Mouse (Mus musculus) hindbrain, embryonic 15.5 days (tissue): ENCODE measurements around the gene Pole3. TPM values are rescaled to one million over a fixed set of nuclear protein-coding genes. Genes with fewer than 3 reads are reported as not detected.
A peak's percentile ranks its signal among the peaks of the same experiment; 100 is the strongest.

ENCODE experiments used
- ATAC-seq: fragments of 200-750 bp; cut with Nextera tagmentation; 2 replicates; pipeline ENCODE4 v1.8.0; 2017; ENCODE audit warnings: low read depth, moderate number of reproducible peaks, moderate TSS enrichment; ENCODE audit not compliant: low FRiP score
- H3K27ac ChIP-seq: fragments of 300-500 bp; sonication (generic); replicated peaks from 2 replicates; pipeline ENCODE4 v1.5.1; 2015; ENCODE audit warnings: mild to moderate bottlenecking, inconsistent platforms
- H3K27me3 ChIP-seq: fragments of 300-500 bp; sonication (generic); 2 replicates; pipeline ENCODE4 v1.6.1; 2015; ENCODE audit warnings: control low read depth, inconsistent platforms
- H3K36me3 ChIP-seq: fragments of 300-500 bp; sonication (generic); 2 replicates; pipeline ENCODE4 v1.6.1; 2015; ENCODE audit warnings: control low read depth, inconsistent platforms
- H3K4me1 ChIP-seq: fragments of 300-500 bp; sonication (generic); replicated peaks from 2 replicates; pipeline ENCODE4 v1.6.1; 2015; ENCODE audit warnings: control low read depth, inconsistent platforms
- H3K4me2 ChIP-seq: fragments of 300-500 bp; sonication (generic); 2 replicates; pipeline ENCODE4 v1.6.1; 2015; ENCODE audit warnings: moderate library complexity, mild to moderate bottlenecking, inconsistent platforms
- H3K4me3 ChIP-seq: fragments of 300-500 bp; sonication (generic); 2 replicates; pipeline ENCODE4 v1.5.1; 2015; ENCODE audit warnings: mild to moderate bottlenecking, inconsistent platforms
- H3K9ac ChIP-seq: fragments of 300-500 bp; sonication (generic); 2 replicates; pipeline ENCODE4 v1.6.1; 2015; ENCODE audit warnings: inconsistent platforms
- H3K9me3 ChIP-seq: fragments of 300-500 bp; sonication (generic); 2 replicates; pipeline ENCODE4 v1.6.1; 2016; ENCODE audit warnings: control low read depth, inconsistent platforms
- WGBS: fragments of 180-500 bp; shearing (Covaris S2); methylation state at CpG from one replicate; pipeline ENCODE4 v1.1.7; 2015; 5-methylcytosine and 5-hydroxymethylcytosine counted together
- polyA plus RNA-seq: library from polyadenylated mRNA; unstranded; fragments of >200 nt; fragmentation: Nextera tagmentation; extraction: Ambion mirVana; gene quantifications from 2 replicates; pipeline ENCODE4 v1.2.1, GENCODE M21; 2015

The Pole3 gene
- polyA plus RNA-seq, 1 experiment from 2014 or later = 65.3 TPM

DNA sequence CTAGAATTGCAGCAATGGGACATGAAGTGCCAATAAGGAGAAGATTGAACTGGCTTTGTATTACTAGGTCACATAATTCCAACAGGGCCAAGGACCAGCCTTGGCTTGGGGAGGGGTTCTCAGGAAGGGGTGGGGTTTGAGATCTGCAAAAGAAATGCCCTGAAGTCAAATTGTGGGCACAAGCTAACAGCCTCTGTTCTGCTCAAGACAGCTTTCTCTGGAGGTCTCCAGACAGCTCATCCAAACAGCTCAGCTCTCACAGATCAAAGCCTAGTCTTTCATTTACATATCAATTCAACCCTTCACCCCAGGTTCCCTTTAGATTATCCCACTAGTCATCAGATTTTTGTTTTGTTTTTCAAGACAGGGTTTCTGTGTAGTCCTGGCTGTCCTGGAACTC is 19.9 kb upstream of the Pole3 start:
- Histone ChIP-seq H3K4me1 (no peaks in the 10 kb centered on the region), H3K4me3 (no peak overlapping the region), H3K27ac (no peak overlapping the region), H3K27me3 (no peaks in the 10 kb centered on the region), H3K9ac (no peak overlapping the region), H3K9me3 (no peaks in the 10 kb centered on the region), H3K36me3 (no peaks in the 10 kb centered on the region), H3K4me2 (no peak overlapping the region)
- ATAC-seq = no peak

GRCm38 (mm10) chr4:62543782-62544181 is 18.9 kb upstream of the Pole3 start:
- Histone ChIP-seq H3K27me3 (no peaks in the 10 kb centered on the region), H3K27ac (no peak overlapping the region), H3K36me3 (no peaks in the 10 kb centered on the region), H3K9ac (no peak overlapping the region), H3K4me2 (no peak overlapping the region), H3K4me1 (no peaks in the 10 kb centered on the region), H3K9me3 (no peaks in the 10 kb centered on the region), H3K4me3 (no peak overlapping the region)
- no peak for ATAC-seq
- 87% methylated on average over 6 of the region's 6 CpGs for WGBS

- no peak overlapping the region for H3K4me2 ChIP-seq
- no peaks in the 10 kb centered on the region for H3K9me3 ChIP-seq
- H3K27me3 ChIP-seq = no peaks in the 10 kb centered on the region
- no peak overlapping the region for H3K27ac ChIP-seq
- H3K4me3 ChIP-seq = no peak overlapping the region
- no peaks in the 10 kb centered on the region for H3K36me3 ChIP-seq
- no peak for ATAC-seq
- H3K4me1 ChIP-seq = no peaks in the 10 kb centered on the region
- WGBS = 83% methylated on average over 3 of the region's 3 CpGs
- no peak overlapping the region for H3K9ac ChIP-seq
These were observed 16.9 kb upstream of the Pole3 start for GRCm38 (mm10) chr4:62541802-62542201.

DNA sequence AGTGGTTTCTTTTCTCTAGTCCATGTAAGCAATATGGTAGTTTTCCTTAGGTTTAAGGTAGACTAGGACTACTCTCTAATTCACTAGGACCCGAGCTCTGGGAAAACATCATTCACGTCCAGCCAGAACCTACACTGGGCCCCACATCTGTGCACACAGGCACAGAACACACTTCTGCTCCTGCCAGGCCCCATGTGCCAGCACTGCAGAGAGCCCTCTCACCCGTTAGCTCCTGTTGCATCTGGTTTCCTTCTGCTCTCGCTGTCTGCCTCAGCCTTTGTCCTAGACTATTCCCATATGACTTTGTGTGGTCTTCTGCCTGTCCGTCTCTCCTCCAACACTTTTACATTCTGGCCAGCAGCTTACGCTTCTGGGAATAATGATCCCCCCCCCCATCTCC is 8.9 kb upstream of the Pole3 start:
- Histone ChIP-seq H3K4me2 (no peak overlapping the region), H3K4me1 (no peaks in the 10 kb centered on the region), H3K4me3 (no peak overlapping the region), H3K9me3 (no peaks in the 10 kb centered on the region), H3K36me3 (no peaks in the 10 kb centered on the region), H3K9ac (no peak overlapping the region), H3K27me3 (no peaks in the 10 kb centered on the region), H3K27ac (no peak overlapping the region)
- 73% methylated on average over 6 of the region's 6 CpGs for WGBS
- no peak for ATAC-seq

DNA sequence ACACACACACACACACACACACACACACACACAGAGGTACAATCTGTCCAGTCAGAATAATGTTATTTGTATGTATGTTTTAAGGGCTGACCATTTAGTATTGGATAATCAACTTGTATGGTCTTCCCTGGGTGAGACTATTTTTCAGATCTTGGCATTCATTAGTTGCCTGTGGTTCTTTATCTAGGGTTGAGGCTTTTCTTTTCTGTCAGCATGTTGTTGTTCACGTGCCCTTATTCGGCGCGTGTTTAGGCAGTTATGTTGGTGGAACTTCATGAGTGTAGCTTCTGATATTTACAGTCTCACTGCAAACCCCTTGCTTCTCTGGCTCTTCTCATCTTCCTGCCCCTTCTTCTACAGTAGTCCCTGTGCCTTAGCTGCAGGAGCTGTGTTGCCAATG is 2.8 kb upstream of the Pole3 start:
- 94% methylated on average over 4 of the region's 4 CpGs for WGBS
- Histone ChIP-seq H3K9me3 (no peaks in the 10 kb centered on the region), H3K27me3 (no peaks in the 10 kb centered on the region), H3K4me3 (no peak overlapping the region), H3K27ac (no peak overlapping the region), H3K36me3 (no peaks in the 10 kb centered on the region), H3K9ac (no peak overlapping the region), H3K4me1 (peaks cover 10% of the 10 kb centered on the region), H3K4me2 (no peak overlapping the region)
- ATAC-seq = no peak

DNA sequence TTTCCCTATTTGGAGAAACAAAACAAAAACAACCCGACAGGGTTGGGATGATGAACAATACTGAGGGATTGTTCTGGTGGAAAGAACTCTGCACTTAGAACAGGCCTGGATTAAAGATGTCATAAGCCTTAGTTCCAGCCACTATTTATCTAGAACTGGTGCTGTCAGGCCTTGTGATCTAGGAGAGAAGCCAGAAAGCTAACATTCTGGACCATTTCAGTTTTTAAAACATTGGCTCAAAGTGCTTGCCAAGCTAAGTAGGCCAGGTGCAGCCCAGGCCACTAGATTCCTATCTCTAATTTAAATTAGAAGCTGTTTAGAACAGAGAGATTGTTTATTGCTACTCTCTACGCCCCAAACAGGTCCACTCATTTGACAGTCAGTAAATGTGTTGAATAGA is 1.4 kb upstream of the Pole3 start:
- no peak for ATAC-seq
- no peaks in the 10 kb centered on the region for H3K27me3 ChIP-seq
- no peak overlapping the region for H3K4me2 ChIP-seq
- peaks cover 10% of the 10 kb centered on the region for H3K4me1 ChIP-seq
- H3K27ac ChIP-seq = no peak overlapping the region
- H3K9ac ChIP-seq = no peak overlapping the region
- H3K4me3 ChIP-seq = no peak overlapping the region
- 57% methylated on average over 2 of the region's 2 CpGs for WGBS
- no peaks in the 10 kb centered on the region for H3K36me3 ChIP-seq
- H3K9me3 ChIP-seq = no peaks in the 10 kb centered on the region

GRCm38 (mm10) chr4:62525489-62525811 is 582 bp upstream of the Pole3 start:
- Histone ChIP-seq H3K36me3 (no peaks in the 10 kb centered on the region), H3K9me3 (no peaks in the 10 kb centered on the region), H3K27ac (peak overlapping the region; percentile 100; the same call in 1 of the 2 replicates), H3K4me1 (peaks cover 15% of the 10 kb centered on the region), H3K4me3 (peak overlapping the region; percentile 65), H3K9ac (peak overlapping the region; percentile 90), H3K27me3 (no peaks in the 10 kb centered on the region), H3K4me2 (peak overlapping the region; percentile 82)
- under 1% methylated on average over 10 of the region's 10 CpGs for WGBS
- no peak; the same call in 1 of the 2 replicates for ATAC-seq

DNA sequence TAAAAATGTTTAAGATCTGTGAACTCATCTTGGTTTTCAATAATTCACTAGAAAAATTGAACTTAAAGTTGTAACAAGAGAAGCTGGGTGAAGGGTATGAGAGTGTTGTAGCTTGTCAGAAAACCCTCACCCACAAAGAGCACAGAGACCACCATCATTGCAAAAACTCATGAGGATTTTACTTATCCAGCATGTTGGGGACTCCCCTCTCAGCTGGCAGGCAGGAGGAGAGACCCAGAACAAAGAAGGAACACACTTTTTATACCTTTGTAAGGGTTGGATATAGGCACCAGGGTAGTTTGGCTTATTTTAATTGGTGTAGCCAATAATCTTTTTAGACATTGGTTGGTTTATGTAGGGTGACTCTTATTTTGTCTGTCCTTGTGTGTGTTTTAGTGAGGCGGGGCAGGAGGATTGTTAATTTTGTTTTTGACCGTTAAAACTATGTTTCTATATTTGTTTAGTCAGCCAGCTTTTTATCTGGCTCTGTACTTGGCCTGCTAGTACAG is 3.9 kb downstream of the Pole3 start:
- peaks cover 32% of the 10 kb centered on the region for H3K4me1 ChIP-seq
- H3K27ac ChIP-seq = no peak overlapping the region
- no peak overlapping the region for H3K4me3 ChIP-seq
- H3K36me3 ChIP-seq = no peaks in the 10 kb centered on the region
- no peaks in the 10 kb centered on the region for H3K27me3 ChIP-seq
- no peak for ATAC-seq
- no peak overlapping the region for H3K9ac ChIP-seq
- H3K9me3 ChIP-seq = no peaks in the 10 kb centered on the region
- H3K4me2 ChIP-seq = no peak overlapping the region
- 89% methylated on average over 2 of the region's 2 CpGs for WGBS

DNA sequence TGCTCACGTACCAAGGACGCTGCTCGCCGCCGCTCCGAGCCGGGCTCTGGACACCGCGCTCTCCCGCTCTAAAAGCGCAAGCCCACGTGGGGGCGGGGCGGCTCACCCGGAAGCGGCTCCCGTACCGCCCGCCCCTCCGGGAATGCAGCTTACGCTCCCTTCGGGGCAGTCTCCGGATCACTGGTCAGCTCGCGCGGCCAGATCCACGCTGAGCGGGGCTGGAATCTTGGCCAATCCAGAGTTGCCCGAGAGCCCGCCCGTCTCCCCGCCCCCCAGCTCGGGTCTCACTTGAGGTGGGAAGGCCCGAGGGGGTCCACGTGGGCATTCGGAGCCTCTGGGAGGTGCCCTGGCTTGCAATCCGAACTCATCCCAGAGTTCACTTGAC is 5.0 kb downstream of the Pole3 start, which contains the start of gene Alad:
TSS of gene Alad (minus strand) at position 70 of the 385 bp plus-strand sequence.
- 0% methylated on average over 34 of the region's 37 CpGs for WGBS

DNA sequence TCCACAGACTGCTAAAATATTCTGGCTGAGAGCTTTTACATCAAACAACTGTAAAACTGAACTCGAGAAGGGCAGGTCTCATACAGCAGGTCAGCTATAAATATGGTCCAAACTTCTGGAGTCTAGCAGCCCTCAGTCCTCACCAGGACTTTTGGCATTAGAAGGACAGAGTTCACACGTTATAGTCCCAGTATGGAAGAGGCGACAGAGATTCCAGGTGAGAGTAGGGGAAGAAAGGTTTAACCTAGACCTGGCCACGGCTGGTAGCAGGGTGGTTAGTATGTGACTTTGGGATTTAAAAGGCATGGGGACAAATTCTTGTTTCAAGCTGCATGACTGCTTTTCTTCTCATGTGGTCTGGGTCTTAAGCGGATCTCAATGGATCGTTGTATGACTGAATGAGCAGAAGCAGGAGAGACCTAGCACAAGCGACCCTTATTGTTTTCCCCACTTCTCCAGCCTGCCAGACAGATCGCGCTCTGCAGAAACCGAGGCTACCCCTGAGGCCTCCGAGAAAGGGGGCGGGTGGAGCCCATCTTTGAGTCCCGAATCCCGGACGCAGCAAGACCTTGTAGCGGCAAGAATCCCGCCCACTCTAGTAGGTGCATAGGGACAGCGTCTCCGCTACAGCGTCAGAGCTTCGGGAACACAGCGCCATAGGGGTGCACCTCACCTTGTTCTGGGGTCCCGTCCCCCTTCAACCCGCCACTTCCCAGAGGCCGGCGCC is 5.6 kb downstream of the Pole3 start:
- Histone ChIP-seq H3K27ac (peak overlapping the region; percentile 82), H3K9me3 (no peaks in the 10 kb centered on the region), H3K4me3 (peak overlapping the region; percentile 73), H3K9ac (peak overlapping the region; percentile 70), H3K36me3 (no peaks in the 10 kb centered on the region), H3K4me1 (peaks cover 29% of the 10 kb centered on the region), H3K27me3 (no peaks in the 10 kb centered on the region), H3K4me2 (peak overlapping the region; percentile 62)
- ATAC-seq = peak; percentile 84
- 1% methylated on average over 26 of the region's 26 CpGs for WGBS

More for the DNA sequence above, 5.0 kb downstream of the Pole3 start, which contains the start of gene Alad:
- Histone ChIP-seq H3K27me3 (no peaks in the 10 kb centered on the region), H3K36me3 (no peaks in the 10 kb centered on the region), H3K4me3 (peak within 1 kb of the TSS; percentile 73), H3K4me1 (peaks cover 32% of the 10 kb centered on the region), H3K9ac (peak within 1 kb of the TSS; percentile 70), H3K4me2 (peak within 1 kb of the TSS; percentile 62), H3K9me3 (no peaks in the 10 kb centered on the region), H3K27ac (peak within 1 kb of the TSS; percentile 82)
- peak; percentile 88 for ATAC-seq

DNA sequence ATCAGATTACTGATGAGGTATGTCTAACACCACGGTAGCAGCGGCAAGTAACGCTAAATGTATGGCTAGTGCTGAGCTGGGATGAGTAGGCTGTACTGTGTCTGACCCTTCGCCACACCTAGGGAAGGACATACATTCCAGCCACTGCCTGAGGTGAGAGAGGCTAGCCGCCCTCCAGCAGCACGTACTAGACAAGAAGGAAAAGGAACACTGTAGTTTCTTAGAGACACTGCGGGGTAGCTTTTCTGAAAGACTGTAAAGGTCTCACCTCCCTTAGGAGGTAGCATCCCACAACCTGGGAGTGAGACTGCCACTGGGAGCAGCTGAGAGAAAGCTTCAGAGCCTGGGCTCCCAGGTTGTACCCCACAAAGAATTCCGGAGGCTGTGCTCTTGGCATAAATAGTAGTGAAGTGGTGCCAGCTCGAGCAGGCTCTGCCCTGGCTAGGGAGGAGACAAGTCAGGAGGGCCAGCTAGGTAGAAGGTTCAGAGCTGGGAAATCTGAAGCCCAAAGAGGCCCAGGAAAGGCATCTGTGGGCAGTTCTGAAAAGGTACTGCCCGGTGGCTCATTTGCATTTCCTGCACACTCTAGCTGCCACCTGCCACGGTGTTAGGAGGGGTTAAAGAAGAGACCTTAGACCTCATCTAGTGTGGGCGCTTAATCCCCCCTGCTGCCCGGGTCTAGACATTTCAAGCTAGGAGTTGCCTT is 6.3 kb downstream of the Pole3 start:
- peak overlapping the region; percentile 73 for H3K4me3 ChIP-seq
- peak overlapping the region; percentile 70 for H3K9ac ChIP-seq
- no peak for ATAC-seq
- 53% methylated on average over 13 of the region's 13 CpGs for WGBS
- H3K4me2 ChIP-seq = peak overlapping the region; percentile 62
- H3K4me1 ChIP-seq = peaks cover 22% of the 10 kb centered on the region
- H3K27me3 ChIP-seq = no peaks in the 10 kb centered on the region
- H3K9me3 ChIP-seq = no peaks in the 10 kb centered on the region
- 0 out of 2 replicates have a peak, but pooled peaks cover under 1% of the 10 kb centered on the region for H3K36me3 ChIP-seq
- H3K27ac ChIP-seq = no peak overlapping the region
